Mouse (Mus musculus): ENCODE measurements around the gene Hils1. TPM values are rescaled to one million over a fixed set of nuclear protein-coding genes. Genes with fewer than 3 reads are reported as not detected.
A peak's percentile ranks its signal among the peaks of the same experiment; 100 is the strongest.

Gene Hils1
- not detected for total RNA-seq (2021)
- long read RNA-seq, experiment 1 = 0 reads
- long read RNA-seq, experiment 2 = 0 reads

GRCm38 (mm10) chr11:94967419-94967818 lies at the start of gene Hils1:
TSS of gene Hils1 (plus strand) at chr11:94967593.
- intact Hi-C loops (cut with DNase I) = loop anchor here (5.0 kb wide), 1 partner anchor 185 kb away; the partner anchor contains the start of gene Tmem92
- no peak within 1 kb of the TSS for H3K27ac ChIP-seq
- no peak for DNase-seq (ENCODE audit: extremely low spot score in 1 of 2, low spot score in 2 of 2)
- H3K4me3 ChIP-seq = no peak within 1 kb of the TSS
- TF ChIP-seq CTCF (IDR thresholded peaks at IDR 0.05) = no peak

DNA sequence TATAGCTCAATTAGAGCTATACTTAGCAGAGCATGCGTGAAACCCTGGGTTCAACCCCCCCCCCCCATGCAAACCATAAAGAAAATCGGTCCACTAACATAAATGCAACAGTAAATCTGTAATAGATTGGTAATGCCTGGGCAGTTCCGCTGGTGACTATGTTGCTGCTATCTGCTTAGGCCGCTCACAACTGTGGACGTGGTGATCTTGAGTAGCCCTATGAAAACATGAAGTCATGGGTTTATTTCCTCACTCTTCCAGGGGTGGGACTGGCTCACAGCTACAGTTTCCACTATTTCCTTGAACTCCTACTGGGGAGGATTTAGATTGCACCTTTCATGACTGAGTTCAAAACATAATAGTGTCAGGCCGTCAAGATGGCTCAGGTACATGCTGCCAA lies 49.7 kb upstream of the Hils1 start:
- no peak for TF ChIP-seq CTCF (IDR thresholded peaks at IDR 0.05)
- intact Hi-C loops (cut with DNase I) = no loop called here
- Histone ChIP-seq H3K4me3 (no peak overlapping the region), H3K27ac (no peak overlapping the region)
- DNase-seq (ENCODE audit: extremely low spot score in 1 of 2, low spot score in 2 of 2) = no peak

DNA sequence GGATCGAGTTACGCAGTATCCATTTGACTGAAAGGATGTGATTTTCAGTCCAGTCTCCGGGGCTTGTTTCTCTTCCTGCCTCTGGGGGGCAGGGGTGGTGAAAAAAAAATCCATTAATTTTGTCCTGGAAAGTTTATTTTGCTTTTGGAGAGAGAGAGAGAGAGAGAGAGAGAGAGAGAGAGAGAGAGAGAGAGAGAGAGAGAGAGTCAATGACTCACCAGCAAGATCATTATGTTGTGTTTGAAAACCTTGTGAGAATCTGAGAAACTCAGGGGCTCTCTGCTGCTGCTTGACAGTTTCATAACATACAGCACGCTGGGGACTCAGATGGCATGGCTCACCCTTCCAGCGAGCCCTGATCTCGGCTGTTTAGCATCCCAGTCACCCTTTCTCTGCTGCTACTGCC lies 46.4 kb upstream of the Hils1 start:
- no peak; the same call in 1 of the 2 replicates for TF ChIP-seq CTCF (IDR thresholded peaks at IDR 0.05)
- no peak for DNase-seq (ENCODE audit: extremely low spot score in 1 of 2, low spot score in 2 of 2)
- Histone ChIP-seq H3K4me3 (no peak overlapping the region), H3K27ac (no peak overlapping the region)
- intact Hi-C loops (cut with DNase I) = no loop called here

GRCm38 (mm10) chr11:94924977-94925376 lies 42.4 kb upstream of the Hils1 start:
- no peak for TF ChIP-seq CTCF (IDR thresholded peaks at IDR 0.05)
- DNase-seq (ENCODE audit: extremely low spot score in 1 of 2, low spot score in 2 of 2) = no peak
- H3K27ac ChIP-seq = no peak overlapping the region
- H3K4me3 ChIP-seq = no peak overlapping the region
- intact Hi-C loops (cut with DNase I) = no loop called here

DNA sequence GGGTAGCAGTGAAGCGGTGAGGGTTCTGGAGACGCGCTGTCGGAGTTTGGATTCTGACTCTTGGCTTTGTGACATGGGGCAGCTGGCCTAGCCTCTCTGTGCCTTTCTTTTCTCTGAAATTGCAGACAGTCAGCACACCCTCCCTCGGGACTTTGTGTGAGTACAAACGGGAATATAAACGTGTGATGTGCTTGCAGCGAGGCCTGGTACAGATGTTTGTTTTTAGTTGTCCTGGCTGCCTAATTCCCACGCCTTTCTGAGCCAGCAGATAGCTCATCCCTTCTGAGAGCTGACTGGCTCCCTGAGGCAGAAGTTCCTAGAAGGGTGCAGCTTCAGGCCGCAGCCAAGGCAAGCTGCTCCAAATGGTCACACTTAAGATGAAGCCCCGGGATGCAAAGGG lies 41.0 kb upstream of the Hils1 start:
- no peak overlapping the region for H3K4me3 ChIP-seq
- H3K27ac ChIP-seq = no peak overlapping the region
- intact Hi-C loops (cut with DNase I) = no loop called here
- TF ChIP-seq CTCF (IDR thresholded peaks at IDR 0.05) = no peak
- DNase-seq (ENCODE audit: extremely low spot score in 1 of 2, low spot score in 2 of 2) = no peak

GRCm38 (mm10) chr11:94927771-94928291 lies 39.6 kb upstream of the Hils1 start:
- intact Hi-C loops (cut with DNase I) = no loop called here
- TF ChIP-seq CTCF (IDR thresholded peaks at IDR 0.05) = no peak
- no peak overlapping the region for H3K4me3 ChIP-seq

DNA sequence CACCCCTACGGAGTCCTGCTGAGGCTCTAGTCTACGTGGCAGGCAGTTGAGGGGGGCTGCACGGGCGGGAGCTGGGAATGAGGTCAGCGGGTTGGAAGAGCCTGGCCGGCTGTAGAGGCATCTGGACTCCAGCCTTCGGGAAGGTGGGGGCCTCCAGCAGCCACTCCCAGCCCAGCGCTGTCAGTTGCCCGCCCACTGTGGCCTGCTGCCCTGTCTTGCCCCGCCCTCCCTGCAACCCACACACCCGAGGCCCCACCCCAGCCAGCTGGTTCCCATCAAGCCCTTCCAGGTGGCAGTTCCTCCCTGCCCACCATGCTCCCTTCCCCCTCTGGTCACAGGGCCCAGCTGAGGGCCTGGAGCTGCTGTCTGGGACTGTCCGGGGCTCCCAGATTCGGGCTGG lies 38.6 kb upstream of the Hils1 start:
- Histone ChIP-seq H3K27ac (no peak overlapping the region), H3K4me3 (no peak overlapping the region)
- intact Hi-C loops (cut with DNase I) = no loop called here
- no peak for TF ChIP-seq CTCF (IDR thresholded peaks at IDR 0.05)
- DNase-seq (ENCODE audit: extremely low spot score in 1 of 2, low spot score in 2 of 2) = peak in 1 of 2 experiments; percentile 36

More at GRCm38 (mm10) chr11:94927771-94928291, 39.6 kb upstream of the Hils1 start:
- H3K27ac ChIP-seq = no peak overlapping the region
- no peak for DNase-seq (ENCODE audit: extremely low spot score in 1 of 2, low spot score in 2 of 2)

- H3K27ac ChIP-seq = no peak overlapping the region
- H3K4me3 ChIP-seq = no peak overlapping the region
- intact Hi-C loops (cut with DNase I) = no loop called here
- no peak for DNase-seq (ENCODE audit: extremely low spot score in 1 of 2, low spot score in 2 of 2)
- TF ChIP-seq CTCF (IDR thresholded peaks at IDR 0.05) = no peak
These were observed 37.8 kb upstream of the Hils1 start for GRCm38 (mm10) chr11:94929599-94929998.

DNA sequence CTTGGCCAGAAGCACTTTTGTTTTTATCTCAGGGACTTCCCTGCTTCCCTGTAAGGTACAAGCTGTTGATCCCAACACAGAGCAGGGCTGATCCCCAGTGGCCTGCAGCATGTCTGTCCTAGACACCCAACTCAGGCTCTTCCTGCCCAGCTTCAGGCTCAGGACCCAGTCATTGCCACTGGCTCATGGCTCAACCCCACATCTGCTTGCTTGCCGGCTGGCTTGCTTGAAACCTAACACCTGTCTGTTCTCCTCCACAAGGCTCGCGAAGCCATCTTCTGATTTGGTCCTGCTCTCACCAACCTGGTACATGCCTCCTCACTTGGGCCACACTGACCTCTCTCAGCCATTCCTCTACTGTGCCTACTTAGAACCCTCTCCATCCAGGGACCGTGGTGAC lies 37.2 kb upstream of the Hils1 start:
- H3K4me3 ChIP-seq = no peak overlapping the region
- no peak overlapping the region for H3K27ac ChIP-seq
- TF ChIP-seq CTCF (IDR thresholded peaks at IDR 0.05) = no peak
- intact Hi-C loops (cut with DNase I) = no loop called here
- no peak for DNase-seq (ENCODE audit: extremely low spot score in 1 of 2, low spot score in 2 of 2)

DNA sequence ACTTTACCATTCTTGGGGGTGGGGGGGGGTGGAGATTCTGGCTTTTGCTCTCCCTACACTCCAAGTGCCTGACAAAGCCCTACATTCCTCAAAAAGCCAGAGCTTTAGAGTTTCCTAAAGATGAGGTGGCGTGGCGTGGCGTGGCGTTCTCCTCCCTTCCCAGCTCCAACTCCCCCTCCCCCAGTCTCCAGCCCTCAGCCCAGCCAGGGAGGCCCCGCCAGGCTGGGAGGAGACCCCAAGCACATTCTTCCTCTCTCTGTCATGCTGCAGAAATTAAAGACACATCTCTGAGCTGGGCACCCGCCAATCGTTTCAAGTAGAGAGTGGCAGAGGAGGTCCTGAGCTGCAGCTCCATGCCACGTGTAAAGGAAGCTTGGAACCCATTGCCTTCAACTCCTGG lies 33.8 kb upstream of the Hils1 start:
- no peak overlapping the region for H3K4me3 ChIP-seq
- intact Hi-C loops (cut with DNase I) = no loop called here
- H3K27ac ChIP-seq = no peak overlapping the region
- DNase-seq (ENCODE audit: extremely low spot score in 1 of 2, low spot score in 2 of 2) = no peak
- TF ChIP-seq CTCF (IDR thresholded peaks at IDR 0.05) = no peak

DNA sequence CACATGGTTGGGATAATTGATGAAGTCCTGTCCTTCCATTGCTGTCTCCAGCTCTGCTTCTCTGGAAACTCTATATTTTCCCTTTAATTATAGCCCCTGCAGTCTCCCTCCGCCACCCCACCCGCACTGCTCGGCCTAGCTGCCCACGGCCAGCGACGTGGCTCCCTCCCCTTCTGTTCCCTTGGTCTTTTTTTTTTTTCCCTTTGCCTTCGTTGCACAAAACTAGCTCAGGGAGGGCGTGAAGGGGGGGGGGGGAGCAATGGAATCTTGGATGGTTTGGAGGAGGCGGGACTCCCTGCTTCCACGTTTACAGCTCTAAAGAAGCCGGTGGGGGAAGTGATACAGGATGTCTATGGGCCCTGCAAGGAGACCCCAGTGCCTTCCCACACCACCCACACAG lies 32.9 kb upstream of the Hils1 start:
- TF ChIP-seq CTCF (IDR thresholded peaks at IDR 0.05) = no peak
- H3K4me3 ChIP-seq = no peak overlapping the region
- no peak for DNase-seq (ENCODE audit: extremely low spot score in 1 of 2, low spot score in 2 of 2)
- H3K27ac ChIP-seq = no peak overlapping the region
- intact Hi-C loops (cut with DNase I) = no loop called here

DNA sequence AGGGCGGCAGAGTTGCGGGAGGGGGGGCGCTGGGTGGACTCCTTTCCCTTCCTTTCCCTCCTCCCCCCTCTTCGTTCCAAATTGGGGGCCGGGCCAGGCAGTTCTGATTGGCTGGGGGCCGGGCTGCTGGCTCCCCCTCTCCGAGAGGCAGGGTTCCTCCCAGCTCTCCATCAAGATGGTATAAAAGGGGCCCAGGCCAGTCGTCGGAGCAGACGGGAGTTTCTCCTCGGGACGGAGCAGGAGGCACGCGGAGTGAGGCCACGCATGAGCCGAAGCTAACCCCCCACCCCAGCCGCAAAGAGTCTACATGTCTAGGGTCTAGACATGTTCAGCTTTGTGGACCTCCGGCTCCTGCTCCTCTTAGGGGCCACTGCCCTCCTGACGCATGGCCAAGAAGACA lies 31.3 kb upstream of the Hils1 start, which contains the start of gene Col1a1:
TSS of gene Col1a1 (plus strand) at position 180 of the 400 bp plus-strand sequence.
- no peak for TF ChIP-seq CTCF (IDR thresholded peaks at IDR 0.05)
- Histone ChIP-seq H3K27ac (no peak within 1 kb of the TSS), H3K4me3 (peak within 1 kb of the TSS; percentile 40)
- intact Hi-C loops (cut with DNase I) = loop anchor here (2.0 to 5.0 kb wide), 3 partner anchors 106 to 205 kb away; partner anchors contain the start of gene Pdk2
- no peak for DNase-seq (ENCODE audit: extremely low spot score in 1 of 2, low spot score in 2 of 2)

- peak; percentile 92 for TF ChIP-seq CTCF (IDR thresholded peaks at IDR 0.05)
- H3K4me3 ChIP-seq = peak overlapping the region; percentile 40
- peak; percentile 80 to 82 for DNase-seq (ENCODE audit: extremely low spot score in 1 of 2, low spot score in 2 of 2)
- no peak overlapping the region for H3K27ac ChIP-seq
- intact Hi-C loops (cut with DNase I) = loop anchor here (1.0 to 5.0 kb wide), 5 partner anchors 71 to 206 kb away; partner anchors contain the start of gene Pdk2
These were observed 30.5 kb upstream of the Hils1 start for GRCm38 (mm10) chr11:94936851-94937295.
